Mouse (Mus musculus) liver, embryonic 16.5 days (tissue): ENCODE results near the gene Wdr95. TPM values are rescaled to one million over a fixed set of nuclear protein-coding genes. Genes with fewer than 3 reads are reported as not detected.

Source experiments
- ATAC-seq: fragments of 200-750 bp; cut with Nextera tagmentation; 2 replicates; pipeline ENCODE4 v1.8.0; 2017; ENCODE audit warnings: low read depth, mild to moderate bottlenecking, moderate number of reproducible peaks, moderate library complexity
- H3K27ac ChIP-seq: fragments of 300-500 bp; sonication (generic); 2 replicates; pipeline ENCODE4 v1.5.1; 2014; ENCODE audit warnings: mild to moderate bottlenecking, low read length
- H3K27me3 ChIP-seq: fragments of 300-500 bp; sonication (generic); 2 replicates; pipeline ENCODE4 v1.6.1; 2014; ENCODE audit warnings: low read depth, low read length, mixed read lengths; ENCODE audit not compliant: control insufficient read depth, insufficient read depth
- H3K36me3 ChIP-seq: fragments of 300-500 bp; sonication (generic); 2 replicates; pipeline ENCODE4 v1.6.1; 2014; ENCODE audit warnings: mild to moderate bottlenecking; ENCODE audit not compliant: control insufficient read depth, insufficient read depth
- H3K4me1 ChIP-seq: fragments of 300-500 bp; sonication (generic); 2 replicates; pipeline ENCODE4 v1.6.1; 2014; ENCODE audit warnings: low read depth, low read length, mixed read lengths; ENCODE audit not compliant: control insufficient read depth
- H3K4me2 ChIP-seq: fragments of 300-500 bp; sonication (generic); 2 replicates; pipeline ENCODE4 v1.6.1; 2014; ENCODE audit warnings: low read depth, low read length, mixed read lengths
- H3K4me3 ChIP-seq: fragments of 300-500 bp; sonication (generic); 2 replicates; pipeline ENCODE4 v1.5.1; 2014; ENCODE audit warnings: low read depth, mild to moderate bottlenecking, low read length
- H3K9ac ChIP-seq: fragments of 300-500 bp; sonication (generic); 2 replicates; pipeline ENCODE4 v1.6.1; 2014; ENCODE audit warnings: low read depth, low read length
- H3K9me3 ChIP-seq: fragments of 300-500 bp; sonication (generic); replicated peaks from 2 replicates; pipeline ENCODE4 v1.6.1; 2016; ENCODE audit warnings: low read length; ENCODE audit not compliant: control insufficient read depth
- WGBS: fragments of 180-500 bp; shearing (Covaris S2); extraction: QIAGEN DNeasy Blood & Tissue Kit; methylation state at CpG from one replicate; pipeline ENCODE4 v1.1.7; 2014; ENCODE audit not compliant: insufficient replicate concordance; 5-methylcytosine and 5-hydroxymethylcytosine counted together
- polyA plus RNA-seq: library from polyadenylated mRNA; unstranded; fragments of >200 nt; fragmentation: Nextera tagmentation; extraction: Ambion mirVana; gene quantifications from 2 replicates; pipeline ENCODE4 v1.2.1, GENCODE M21; 2015

Wdr95 gene
- polyA plus RNA-seq, 1 experiment from 2014 or later: not detected

GRCm38 (mm10) chr5:149513438-149514086 is 14.9 kb upstream of the Wdr95 start:
- H3K36me3 ChIP-seq: no peaks in the 10 kb centered on the region
- WGBS: 52% methylated on average over 9 of the region's 9 CpGs
- H3K4me2 ChIP-seq: no peak overlapping the region
- no peak overlapping the region for H3K4me3 ChIP-seq
- no peak overlapping the region for H3K9ac ChIP-seq
- H3K9me3 ChIP-seq: no peaks in the 10 kb centered on the region
- H3K27me3 ChIP-seq: no peaks in the 10 kb centered on the region
- H3K27ac ChIP-seq: no peak overlapping the region
- no peaks in the 10 kb centered on the region for H3K4me1 ChIP-seq
- no peak for ATAC-seq

DNA sequence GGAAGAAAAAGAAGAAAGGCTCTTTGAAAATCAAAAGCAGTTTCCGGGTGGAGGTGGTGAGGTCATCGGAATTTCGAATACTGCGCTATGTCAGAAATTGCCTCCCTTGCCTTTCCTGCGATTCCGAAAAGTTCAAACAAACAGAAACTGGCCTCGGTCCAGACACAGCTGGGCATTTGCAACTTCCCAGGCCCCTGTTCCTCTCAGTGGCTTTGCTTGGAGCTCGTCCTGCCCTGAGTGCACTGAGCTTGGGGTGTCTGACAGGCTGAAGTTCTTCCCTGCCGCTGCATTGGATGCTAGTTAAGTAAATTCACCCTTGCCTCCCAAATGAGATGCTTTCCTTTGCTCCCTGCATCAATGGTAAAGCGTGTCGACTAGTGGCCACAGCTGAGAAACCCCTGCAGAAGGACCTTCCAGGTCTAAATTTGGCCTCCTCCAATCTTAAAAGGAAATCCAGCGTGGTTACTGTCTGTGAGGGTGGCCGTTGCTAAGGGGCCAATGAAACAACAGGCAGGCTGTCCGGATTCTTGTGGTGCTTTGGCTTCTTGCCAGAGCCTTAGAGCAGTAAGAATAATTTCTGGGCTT is 14.3 kb upstream of the Wdr95 start:
- no peaks in the 10 kb centered on the region for H3K36me3 ChIP-seq

GRCm38 (mm10) chr5:149514890-149515289 is 13.6 kb upstream of the Wdr95 start:
- no peak overlapping the region for H3K4me3 ChIP-seq
- no peak for ATAC-seq
- no peaks in the 10 kb centered on the region for H3K27me3 ChIP-seq
- H3K36me3 ChIP-seq: no peaks in the 10 kb centered on the region
- no peak overlapping the region for H3K27ac ChIP-seq
- no peak overlapping the region for H3K9ac ChIP-seq
- 70% methylated on average over 2 of the region's 3 CpGs for WGBS
- H3K9me3 ChIP-seq: no peaks in the 10 kb centered on the region
- H3K4me1 ChIP-seq: no peaks in the 10 kb centered on the region
- no peak overlapping the region for H3K4me2 ChIP-seq

More for the DNA sequence above, 14.3 kb upstream of the Wdr95 start:
- no peak for ATAC-seq
- no peak overlapping the region for H3K4me2 ChIP-seq
- H3K4me3 ChIP-seq: no peak overlapping the region
- WGBS: 32% methylated on average over 14 of the region's 14 CpGs
- H3K27me3 ChIP-seq: no peaks in the 10 kb centered on the region
- H3K9ac ChIP-seq: no peak overlapping the region
- no peaks in the 10 kb centered on the region for H3K4me1 ChIP-seq
- H3K27ac ChIP-seq: no peak overlapping the region
- H3K9me3 ChIP-seq: no peaks in the 10 kb centered on the region

DNA sequence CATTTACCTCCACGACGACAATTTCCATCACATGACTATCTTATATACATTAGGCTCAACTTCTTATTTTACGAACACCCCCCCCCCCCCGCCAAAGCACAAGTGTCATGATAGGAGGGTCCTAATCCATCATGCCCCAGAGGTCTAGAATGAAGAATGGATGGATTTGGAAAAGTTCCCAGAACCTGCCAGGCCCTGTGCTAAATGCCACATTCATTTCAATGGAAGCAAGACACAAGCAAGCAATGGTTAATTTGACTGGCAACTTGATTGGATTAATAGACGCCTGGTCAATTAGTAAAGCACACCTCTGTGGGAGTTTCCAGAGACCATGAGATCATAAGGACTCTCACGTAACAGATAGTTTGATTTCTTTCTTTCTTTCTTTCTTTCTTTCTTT is 11.4 kb upstream of the Wdr95 start:
- no peaks in the 10 kb centered on the region for H3K27me3 ChIP-seq
- no peak for ATAC-seq
- H3K4me1 ChIP-seq: no peaks in the 10 kb centered on the region
- H3K4me2 ChIP-seq: no peak overlapping the region
- no peaks in the 10 kb centered on the region for H3K36me3 ChIP-seq
- H3K4me3 ChIP-seq: no peak overlapping the region
- H3K27ac ChIP-seq: no peak overlapping the region
- no peaks in the 10 kb centered on the region for H3K9me3 ChIP-seq
- H3K9ac ChIP-seq: no peak overlapping the region
- 67% methylated on average over 6 of the region's 6 CpGs for WGBS

GRCm38 (mm10) chr5:149520806-149521205 is 7.7 kb upstream of the Wdr95 start:
- H3K4me1 ChIP-seq: no peaks in the 10 kb centered on the region
- H3K36me3 ChIP-seq: no peaks in the 10 kb centered on the region
- no peaks in the 10 kb centered on the region for H3K27me3 ChIP-seq
- no peak for ATAC-seq
- H3K4me2 ChIP-seq: no peak overlapping the region
- no peak overlapping the region for H3K9ac ChIP-seq
- H3K27ac ChIP-seq: no peak overlapping the region
- 45% methylated on average over 5 of the region's 5 CpGs for WGBS
- H3K9me3 ChIP-seq: no peaks in the 10 kb centered on the region
- no peak overlapping the region for H3K4me3 ChIP-seq

DNA sequence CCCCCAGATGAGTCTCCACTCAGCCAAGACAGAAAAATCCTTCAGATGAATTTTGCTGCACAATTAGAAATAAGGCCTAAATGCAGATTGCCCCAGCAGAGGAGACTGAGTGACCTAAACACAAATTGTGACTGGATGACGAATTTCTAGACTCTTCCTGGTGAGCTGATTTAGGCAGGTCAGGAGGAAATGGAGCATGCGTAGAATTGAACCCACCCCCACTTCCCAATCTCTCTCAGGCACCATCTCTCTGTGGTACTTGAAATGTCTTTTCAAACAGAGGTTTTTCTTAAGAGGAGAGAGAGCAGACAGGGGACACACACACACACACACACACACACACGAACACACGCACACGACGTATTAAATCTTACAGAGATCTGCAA is 4.6 kb upstream of the Wdr95 start:
- no peak for ATAC-seq
- no peaks in the 10 kb centered on the region for H3K9me3 ChIP-seq
- no peak overlapping the region for H3K4me3 ChIP-seq
- no peaks in the 10 kb centered on the region for H3K27me3 ChIP-seq
- H3K36me3 ChIP-seq: no peaks in the 10 kb centered on the region
- no peak overlapping the region for H3K9ac ChIP-seq
- H3K27ac ChIP-seq: no peak overlapping the region
- WGBS: 58% methylated on average over 6 of the region's 6 CpGs
- H3K4me2 ChIP-seq: no peak overlapping the region
- no peaks in the 10 kb centered on the region for H3K4me1 ChIP-seq

DNA sequence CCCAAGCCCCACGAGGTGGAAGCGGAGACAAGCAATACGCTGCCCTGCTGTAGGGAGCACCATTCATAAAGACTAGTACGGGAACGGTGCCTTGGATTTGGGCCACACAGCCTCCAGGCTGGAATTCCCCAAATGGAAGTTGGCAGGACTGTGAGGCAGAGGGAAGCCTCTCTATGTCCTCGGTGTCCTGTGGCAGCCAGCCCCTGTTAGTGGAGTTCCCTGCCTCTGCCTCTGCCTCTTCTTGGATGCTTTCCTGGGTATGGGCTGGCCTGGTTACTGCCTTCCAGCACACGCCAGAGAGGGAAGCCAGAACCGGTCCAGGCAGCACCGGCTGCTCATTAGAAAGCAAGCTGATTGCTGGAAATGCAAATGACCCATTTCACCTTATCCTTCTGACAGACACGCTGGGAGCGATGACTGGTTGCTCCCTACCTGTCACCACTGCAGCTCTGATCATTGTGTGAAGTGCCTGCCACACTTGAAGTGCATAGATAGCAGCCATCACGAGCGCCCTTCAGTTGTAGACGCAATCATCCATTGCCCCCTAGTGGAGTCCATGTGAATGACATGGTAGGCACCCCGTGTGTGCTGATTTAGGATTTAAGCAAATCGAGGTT is 4.1 kb upstream of the Wdr95 start:
- H3K4me2 ChIP-seq: no peak overlapping the region
- no peaks in the 10 kb centered on the region for H3K4me1 ChIP-seq
- H3K36me3 ChIP-seq: no peaks in the 10 kb centered on the region
- no peak for ATAC-seq
- H3K9ac ChIP-seq: no peak overlapping the region
- no peak overlapping the region for H3K4me3 ChIP-seq
- no peak overlapping the region for H3K27ac ChIP-seq
- H3K27me3 ChIP-seq: no peaks in the 10 kb centered on the region
- H3K9me3 ChIP-seq: no peaks in the 10 kb centered on the region
- WGBS: 30% methylated on average over 16 of the region's 16 CpGs

DNA sequence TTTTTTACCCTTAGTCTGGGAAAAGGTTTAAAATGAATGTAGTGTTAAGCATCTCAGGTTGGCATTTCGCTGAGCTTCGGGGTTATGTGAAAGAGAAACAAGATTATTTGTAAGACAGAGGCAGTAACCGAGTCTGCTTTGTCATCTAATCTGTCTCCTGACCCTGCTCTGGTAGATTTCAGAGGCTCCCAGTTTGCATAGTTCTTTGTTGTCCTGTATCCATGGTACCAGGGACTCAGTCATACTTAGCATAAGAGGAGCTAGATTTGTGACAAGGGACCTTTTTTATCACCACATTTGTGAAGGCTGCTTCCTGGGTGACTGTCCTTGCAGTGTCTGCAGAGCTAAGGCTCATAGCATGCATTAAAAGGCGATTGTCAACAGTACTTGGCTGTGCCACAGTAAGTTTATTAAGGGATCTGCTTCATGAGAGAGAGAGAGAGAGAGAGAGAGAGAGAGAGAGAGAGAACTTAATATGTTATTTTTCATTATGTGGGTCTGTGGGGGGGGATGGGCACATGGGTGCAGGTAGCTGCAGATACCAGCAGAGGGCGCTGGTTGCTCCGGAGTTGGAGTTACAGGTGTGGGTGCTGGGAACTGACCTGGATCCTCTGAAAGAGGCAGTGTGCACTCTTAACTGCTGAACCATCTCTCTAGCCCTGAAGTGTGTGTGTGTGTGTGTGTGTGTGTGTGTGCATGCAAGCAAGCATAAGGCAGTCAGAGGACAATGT is 3.3 kb upstream of the Wdr95 start:
- no peak overlapping the region for H3K4me2 ChIP-seq
- no peak overlapping the region for H3K27ac ChIP-seq
- H3K27me3 ChIP-seq: no peaks in the 10 kb centered on the region
- H3K36me3 ChIP-seq: no peaks in the 10 kb centered on the region
- ATAC-seq: no peak
- no peak overlapping the region for H3K9ac ChIP-seq
- WGBS: 32% methylated on average over 6 of the region's 6 CpGs
- no peaks in the 10 kb centered on the region for H3K9me3 ChIP-seq
- H3K4me1 ChIP-seq: no peaks in the 10 kb centered on the region
- no peak overlapping the region for H3K4me3 ChIP-seq

GRCm38 (mm10) chr5:149526467-149526951 is 2.0 kb upstream of the Wdr95 start:
- H3K4me2 ChIP-seq: 0 out of 2 replicates have a peak overlapping the region, but pooled peaks have one; percentile 10
- H3K9ac ChIP-seq: no peak overlapping the region
- H3K27me3 ChIP-seq: no peaks in the 10 kb centered on the region
- H3K36me3 ChIP-seq: no peaks in the 10 kb centered on the region
- 13% methylated on average over 10 of the region's 10 CpGs for WGBS
- H3K4me3 ChIP-seq: no peak overlapping the region
- H3K27ac ChIP-seq: no peak overlapping the region
- no peaks in the 10 kb centered on the region for H3K4me1 ChIP-seq
- no peaks in the 10 kb centered on the region for H3K9me3 ChIP-seq
- no peak for ATAC-seq
